Mouse (Mus musculus) lung, postnatal 14 days (tissue): Measurements from ENCODE around the gene Sez6l.

Source experiments
- DNase-seq: peaks from one replicate; pipeline ENCODE4 v3.0.0; 2021

The Sez6l gene

GRCm38 (mm10) chr5:112584155-112584769 lies 7.3 kb upstream of the Sez6l start:
- DNase-seq = no peak

GRCm38 (mm10) chr5:112583304-112583703 lies 6.3 kb upstream of the Sez6l start:
- DNase-seq = no peak

- no peak for DNase-seq
These were observed 765 bp upstream of the Sez6l start for GRCm38 (mm10) chr5:112577750-112578149.

- no peak for DNase-seq
These were observed 508 bp downstream of the Sez6l start for GRCm38 (mm10) chr5:112576361-112576992.

- peak; percentile 43 for DNase-seq
These were observed 1.7 kb downstream of the Sez6l start for GRCm38 (mm10) chr5:112575151-112575915.

GRCm38 (mm10) chr5:112573916-112574315 lies 3.1 kb downstream of the Sez6l start:
- DNase-seq = peak; percentile 62

- no peak for DNase-seq
These were observed 4.8 kb downstream of the Sez6l start for GRCm38 (mm10) chr5:112572217-112572616.

- DNase-seq = no peak
These were observed 11.5 kb downstream of the Sez6l start for GRCm38 (mm10) chr5:112565489-112565888.

GRCm38 (mm10) chr5:112565083-112565482 lies 11.9 kb downstream of the Sez6l start:
- no peak for DNase-seq

- DNase-seq = no peak
These were observed 16.0 kb downstream of the Sez6l start for GRCm38 (mm10) chr5:112560869-112561499.

- no peak for DNase-seq
These were observed 16.8 kb downstream of the Sez6l start for GRCm38 (mm10) chr5:112560139-112560538.

- no peak for DNase-seq
These were observed 19.6 kb downstream of the Sez6l start for GRCm38 (mm10) chr5:112557396-112557795.

GRCm38 (mm10) chr5:112556640-112557039 lies 20.3 kb downstream of the Sez6l start:
- no peak for DNase-seq

- DNase-seq = no peak
These were observed 22.5 kb downstream of the Sez6l start for GRCm38 (mm10) chr5:112554508-112554907.

- DNase-seq = no peak
These were observed 24.2 kb downstream of the Sez6l start for GRCm38 (mm10) chr5:112552786-112553185.

- peak; percentile 38 for DNase-seq
These were observed 24.8 kb downstream of the Sez6l start for GRCm38 (mm10) chr5:112551975-112552728.

- peak; percentile 68 for DNase-seq
These were observed 28.0 kb downstream of the Sez6l start for GRCm38 (mm10) chr5:112548846-112549620.

- no peak for DNase-seq
These were observed 30.2 kb downstream of the Sez6l start for GRCm38 (mm10) chr5:112546771-112547170.

- no peak for DNase-seq
These were observed 38.7 kb downstream of the Sez6l start for GRCm38 (mm10) chr5:112538295-112538694.

- DNase-seq = no peak
These were observed 41.1 kb downstream of the Sez6l start for GRCm38 (mm10) chr5:112535868-112536267.

- DNase-seq = no peak
These were observed 42.8 kb downstream of the Sez6l start for GRCm38 (mm10) chr5:112534146-112534545.
